Mouse (Mus musculus): ENCODE results near the gene Jup. TPM values are rescaled to one million over a fixed set of nuclear protein-coding genes. Genes with fewer than 3 reads are reported as not detected.
A peak's percentile ranks its signal among the peaks of the same experiment; 100 is the strongest.

Jup gene
- 10 to 100 TPM; 81.4 to 90.0 TPM for total RNA-seq (2021)
- long read RNA-seq, experiment 1, transcript Jup-201 (14 exons, 3,205 nt): major isoform, 27 of 53 reads
- long read RNA-seq, experiment 1, partial matches to known transcripts: 7 of 53 reads
- long read RNA-seq, experiment 1, other reads (novel, unspliced or antisense): 15 of 53 reads
- long read RNA-seq, experiment 2, transcript Jup-201 (14 exons, 3,205 nt): major isoform, 33 of 55 reads
- long read RNA-seq, experiment 2, partial matches to known transcripts: 6 of 55 reads
- long read RNA-seq, experiment 2, other reads (novel, unspliced or antisense): 14 of 55 reads

DNA sequence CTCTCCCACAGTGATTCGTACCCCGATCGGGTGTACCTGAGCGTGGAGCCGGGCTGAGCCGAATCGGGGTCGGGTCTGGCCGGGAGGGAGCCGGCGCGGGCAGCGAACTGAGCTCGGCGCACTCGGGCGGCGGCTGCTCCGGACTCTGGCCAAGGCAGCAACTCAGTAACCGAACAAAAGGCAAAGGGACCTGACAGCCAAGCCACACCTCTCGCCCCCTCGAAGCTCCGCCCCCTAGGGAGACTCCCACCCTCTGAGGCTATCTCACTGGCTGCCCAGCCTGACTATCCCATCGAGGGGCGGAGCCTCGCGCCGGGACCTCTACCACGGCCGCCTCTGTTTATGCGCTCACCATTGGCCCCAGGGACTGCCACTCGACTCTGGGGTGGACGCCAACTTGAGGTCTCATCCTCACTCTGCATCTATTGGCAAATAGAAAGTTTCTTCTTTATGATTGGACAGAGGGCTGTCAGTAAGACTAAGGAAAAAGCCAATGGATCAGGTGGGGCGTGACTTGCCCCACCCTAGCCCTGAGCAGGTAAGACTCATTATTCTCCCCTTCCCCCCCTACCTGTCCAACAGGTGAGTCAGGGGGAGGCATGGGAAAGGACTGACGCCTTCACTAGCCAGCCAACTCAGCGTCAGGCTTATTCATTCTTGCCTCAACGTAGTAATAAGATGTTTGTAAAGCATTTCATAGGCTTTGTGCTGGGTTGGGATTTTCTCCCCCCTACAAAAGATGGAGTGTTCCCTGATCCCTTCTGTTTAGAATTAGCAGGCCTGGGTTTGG, at the start of gene Jup:
Jup (minus strand) TSS at position 164 of the 790 bp plus-strand sequence.
- DNase-seq: peak; percentile 98

DNA sequence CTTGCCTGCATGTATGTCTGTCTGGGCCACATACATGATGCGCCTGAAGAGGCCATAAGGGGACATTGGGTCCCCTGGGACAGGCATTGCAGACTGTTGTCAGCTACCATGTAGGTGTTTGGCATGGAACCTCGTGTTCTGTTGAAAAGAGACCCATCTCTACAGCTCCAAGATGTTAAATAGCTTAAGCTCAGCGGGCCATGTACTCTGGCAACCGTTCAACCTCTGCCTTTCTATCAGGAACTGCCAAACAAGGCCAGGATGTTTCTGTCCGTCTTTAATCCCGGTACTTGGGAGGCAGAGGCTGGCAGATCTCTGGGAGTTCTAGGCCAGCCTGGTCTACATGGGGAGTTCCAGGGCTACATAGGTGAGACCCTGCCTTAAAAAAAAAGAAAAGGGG, 45.1 kb upstream of the Jup start:
- no peak for DNase-seq

DNA sequence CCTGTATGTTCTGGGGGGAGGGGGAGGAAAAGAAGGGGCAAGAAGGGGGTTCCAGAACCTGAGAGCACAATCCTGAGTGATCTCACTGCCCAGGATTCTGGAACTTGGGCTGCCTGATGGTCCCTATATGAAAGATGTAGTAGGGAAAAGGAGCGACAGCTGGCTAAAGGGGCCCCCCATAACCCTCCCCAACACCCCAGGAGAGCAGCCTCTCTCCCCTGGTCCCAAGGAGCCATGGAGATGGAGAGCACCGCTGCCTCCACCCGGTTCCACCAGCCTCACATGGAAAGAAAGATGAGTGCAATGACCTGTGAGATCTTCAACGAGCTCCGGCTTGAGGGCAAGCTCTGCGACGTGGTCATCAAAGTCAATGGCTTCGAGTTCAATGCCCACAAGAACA, 44.2 kb upstream of the Jup start, which contains the start of the genes Nt5c3b and Klhl10:
Nt5c3b (minus strand) TSS at position 12 of the 400 bp plus-strand sequence.
Klhl10 (plus strand) TSS at position 121 of the 400 bp plus-strand sequence.
- DNase-seq: no peak

DNA sequence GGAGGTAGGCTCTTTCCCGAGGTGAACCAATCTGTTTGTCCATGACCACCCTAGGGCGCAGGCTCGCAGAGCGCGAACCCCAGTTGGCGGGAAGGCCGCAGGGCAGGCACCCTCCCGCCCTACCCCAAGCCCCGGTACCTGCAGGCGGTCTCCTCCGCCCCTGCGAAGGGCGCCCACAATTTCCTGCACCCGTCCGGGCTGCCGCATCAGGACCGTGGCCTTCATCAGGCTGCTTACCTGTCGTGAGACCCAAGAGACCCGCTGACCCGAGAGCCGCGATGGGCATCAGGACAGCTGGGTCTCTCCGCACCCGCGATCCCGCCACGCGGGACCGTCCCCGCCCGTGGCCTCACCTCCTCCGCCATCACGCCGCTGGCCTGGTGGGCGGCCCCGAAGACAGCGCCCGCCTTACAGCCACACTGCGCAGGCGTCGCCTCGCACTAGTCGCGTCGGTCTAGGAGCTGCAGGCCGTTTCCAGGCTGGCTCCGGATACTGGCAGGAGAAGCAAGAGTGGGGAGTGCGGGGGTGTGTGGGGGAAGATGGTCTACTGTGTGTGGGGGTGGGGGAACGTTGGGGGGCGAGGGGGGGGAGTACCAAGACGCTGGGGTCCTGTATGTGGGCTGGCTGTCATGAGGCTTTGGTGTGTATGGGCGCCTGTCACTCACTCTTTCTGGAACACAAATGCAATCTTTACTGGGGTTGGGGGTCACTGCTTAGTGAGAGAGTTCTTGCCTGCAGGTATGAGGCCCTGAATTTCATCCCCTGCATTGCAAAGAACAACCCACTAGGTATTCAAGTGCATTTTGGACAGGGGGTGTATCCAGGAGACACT, 43.3 kb upstream of the Jup start:
- DNase-seq: peak; percentile 86

DNA sequence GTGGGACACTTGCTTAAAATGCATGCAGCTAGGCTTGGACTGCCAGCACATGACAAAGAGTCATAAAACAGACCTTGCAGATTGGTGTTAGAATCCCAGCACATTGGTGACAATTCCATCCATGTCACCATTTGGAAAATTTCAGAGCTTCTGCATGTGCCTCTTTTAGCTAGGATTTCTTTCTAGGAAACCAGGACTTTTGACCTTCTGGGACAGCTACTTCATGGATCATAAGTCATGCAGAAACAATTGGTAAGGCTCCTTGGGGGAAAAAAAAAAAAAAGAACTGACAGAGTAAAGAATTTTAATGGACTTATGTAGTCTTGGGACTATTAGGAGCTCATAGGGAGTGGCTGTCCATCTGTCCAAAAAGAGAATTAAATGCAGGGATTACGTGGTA, 40.3 kb upstream of the Jup start:
- no peak for DNase-seq

DNA sequence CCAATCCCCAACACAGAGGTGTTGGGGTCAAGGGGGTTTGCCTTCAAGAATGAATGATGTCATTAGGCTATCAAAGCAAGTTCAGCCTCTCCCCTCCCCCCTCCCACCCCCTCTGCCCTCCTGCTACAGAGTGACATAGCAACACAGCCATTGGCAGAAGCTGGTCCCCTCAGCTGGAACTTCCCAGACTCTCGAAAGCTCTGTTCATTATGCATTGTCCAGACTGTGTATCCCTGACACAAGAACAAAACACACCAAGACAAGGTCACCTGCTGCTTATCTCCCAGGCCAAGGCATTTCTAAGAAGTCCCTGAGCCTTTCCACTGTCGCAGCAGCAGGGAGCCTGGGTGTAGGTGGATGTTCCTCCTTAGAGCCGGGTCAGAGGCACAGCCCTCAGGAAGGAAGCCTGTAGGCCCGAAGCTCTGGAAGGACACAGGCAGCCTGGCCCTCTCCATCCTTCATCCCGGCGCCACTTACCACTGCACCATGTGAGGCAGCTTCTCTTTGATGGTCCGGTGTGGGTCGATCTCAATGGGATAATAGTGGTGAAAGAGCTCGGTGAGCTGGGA, 38.2 kb upstream of the Jup start:
- DNase-seq: no peak

DNA sequence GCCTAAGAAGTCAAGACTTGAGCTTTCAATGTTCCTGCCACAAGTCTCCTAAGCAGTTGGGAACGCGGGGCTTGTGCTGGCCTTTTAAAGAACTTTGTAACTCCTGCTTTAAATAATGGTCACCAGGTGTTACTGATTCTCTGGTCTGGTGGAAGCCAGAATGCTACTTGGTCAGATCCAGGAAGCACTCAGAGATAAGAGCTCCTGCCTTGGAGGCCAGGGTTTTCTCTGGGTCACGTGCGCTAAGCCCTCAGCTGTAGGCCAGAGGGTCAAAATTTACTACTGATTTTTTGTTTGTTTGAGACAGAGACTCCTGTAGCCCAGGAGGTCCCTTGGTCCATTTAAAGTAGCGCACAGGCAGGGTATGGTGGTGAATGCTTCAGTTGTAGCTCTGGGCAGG, 34.4 kb upstream of the Jup start:
- no peak for DNase-seq

DNA sequence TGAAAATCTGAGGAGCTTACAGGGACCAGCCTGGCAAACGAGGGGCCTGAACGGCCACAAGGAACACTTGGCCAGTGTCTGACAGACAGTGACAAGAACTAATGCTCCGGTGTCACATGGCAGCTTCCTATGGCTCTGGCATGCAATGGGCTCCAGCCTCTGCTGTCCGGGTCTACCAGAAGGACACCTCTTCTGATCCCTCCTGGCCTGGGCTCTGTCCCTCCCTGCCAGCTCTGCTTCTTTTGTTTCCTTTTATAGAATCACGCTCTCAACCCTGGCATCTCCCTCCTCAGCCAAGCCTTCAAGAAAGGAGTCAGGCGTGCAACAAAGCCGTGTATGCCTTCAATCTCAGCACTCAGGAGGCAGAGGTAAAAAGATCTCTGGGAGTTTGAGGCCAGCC, 32.5 kb upstream of the Jup start:
- no peak for DNase-seq

DNA sequence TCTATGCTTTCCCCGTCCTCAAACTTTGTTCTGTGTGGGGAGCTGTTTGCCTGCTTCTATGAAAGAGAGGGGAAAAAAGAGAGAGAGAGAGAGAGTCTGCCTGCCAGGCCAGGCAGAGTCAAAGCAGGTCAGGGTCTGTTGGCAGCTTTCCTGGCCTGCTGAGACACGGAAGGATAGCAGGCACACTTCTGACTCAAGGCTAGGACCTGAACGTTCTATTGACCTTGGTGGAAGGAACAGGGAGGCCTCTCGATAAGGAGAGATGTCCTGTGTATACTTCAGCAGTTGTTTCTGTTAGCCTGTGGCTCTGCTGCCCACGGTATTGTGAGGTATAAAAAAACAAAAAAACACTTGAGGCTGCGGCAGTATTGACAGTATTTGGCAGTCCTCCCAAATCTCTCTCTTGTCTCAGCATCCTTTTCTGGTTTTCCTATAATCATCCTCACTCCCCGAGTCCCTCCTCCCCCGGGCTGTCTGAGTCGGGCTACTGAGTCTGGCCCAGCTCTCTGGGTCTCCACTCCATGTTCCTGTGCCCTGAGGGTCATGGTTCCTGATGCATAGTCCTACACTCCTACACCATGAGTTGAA, 31.1 kb upstream of the Jup start:
- no peak for DNase-seq

DNA sequence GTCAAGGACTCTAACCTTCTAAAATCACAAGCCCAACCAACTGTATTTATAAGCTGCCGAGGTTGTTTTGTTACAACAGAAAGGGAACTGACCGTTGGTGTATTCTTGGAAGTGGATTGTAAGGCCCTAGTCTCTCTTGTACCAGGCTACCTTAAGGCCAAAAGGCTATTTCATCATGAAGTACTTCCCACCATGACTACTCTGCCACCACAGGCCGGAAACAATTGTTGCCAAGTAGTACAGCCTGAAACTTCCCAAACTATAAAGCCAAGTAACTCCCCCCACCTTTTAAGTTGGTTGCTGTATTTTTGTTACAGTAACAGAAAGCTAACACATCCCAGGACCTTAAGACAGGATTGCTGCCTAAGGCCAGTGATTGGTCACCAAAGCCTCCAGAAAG, 29.3 kb upstream of the Jup start:
- DNase-seq: no peak

DNA sequence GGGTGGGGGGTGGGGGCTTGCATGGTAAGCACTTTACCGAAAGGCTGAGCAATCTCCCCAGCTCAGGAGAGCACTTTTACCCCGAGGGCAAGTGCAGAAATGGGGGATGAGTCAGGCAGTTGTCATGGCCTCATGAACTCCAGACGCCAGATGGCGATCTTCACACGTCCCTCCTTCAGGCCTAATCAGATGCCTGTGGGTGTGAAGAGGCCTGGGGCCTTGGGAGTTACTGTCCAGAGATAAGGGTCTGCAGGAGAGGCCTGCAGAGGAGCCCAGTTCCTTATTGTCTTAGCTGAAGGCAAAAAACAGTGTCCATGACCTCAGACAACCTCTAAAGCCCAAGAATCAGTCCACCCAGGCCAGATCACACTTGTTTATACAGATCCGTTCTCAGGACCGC, 28.3 kb upstream of the Jup start:
- peak; percentile 75 for DNase-seq

DNA sequence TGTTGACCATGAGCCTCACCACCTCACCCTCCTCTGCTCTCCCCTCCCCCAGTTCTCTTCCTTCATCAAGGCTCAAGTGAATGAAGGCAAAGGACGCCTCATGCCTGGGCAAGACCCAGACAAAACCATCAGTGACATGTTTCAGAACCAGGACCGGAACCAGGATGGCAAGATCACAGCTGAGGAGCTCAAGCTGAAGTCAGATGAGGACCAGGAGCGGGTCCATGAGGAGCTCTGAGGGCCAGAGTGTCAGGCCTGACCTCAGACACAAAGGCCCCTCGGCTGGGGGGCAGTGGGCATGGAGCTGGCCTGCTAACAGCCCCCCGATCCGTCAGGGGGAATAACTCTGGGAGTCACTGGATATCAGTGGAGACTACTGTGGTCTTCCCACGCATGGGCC, 26.3 kb upstream of the Jup start:
- no peak for DNase-seq

DNA sequence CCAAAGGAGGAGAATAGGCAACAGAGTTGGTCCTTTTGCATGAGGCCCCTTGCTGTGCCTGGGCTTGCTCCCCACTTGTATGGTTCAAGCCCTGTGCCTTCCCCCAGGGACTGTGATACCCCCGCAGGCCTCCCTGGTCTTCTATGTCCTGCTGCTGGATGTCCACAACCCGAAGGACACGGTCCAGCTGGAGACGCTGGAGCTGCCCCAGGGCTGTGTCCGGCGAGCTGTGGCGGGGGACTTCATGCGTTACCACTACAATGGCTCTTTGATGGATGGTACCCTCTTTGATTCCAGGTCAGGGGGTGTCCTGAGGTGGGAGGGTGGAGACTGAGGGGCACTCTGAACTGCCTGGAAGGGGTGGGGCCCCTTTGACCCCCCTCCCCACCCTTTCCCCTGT, 24.0 kb upstream of the Jup start:
- DNase-seq: no peak

DNA sequence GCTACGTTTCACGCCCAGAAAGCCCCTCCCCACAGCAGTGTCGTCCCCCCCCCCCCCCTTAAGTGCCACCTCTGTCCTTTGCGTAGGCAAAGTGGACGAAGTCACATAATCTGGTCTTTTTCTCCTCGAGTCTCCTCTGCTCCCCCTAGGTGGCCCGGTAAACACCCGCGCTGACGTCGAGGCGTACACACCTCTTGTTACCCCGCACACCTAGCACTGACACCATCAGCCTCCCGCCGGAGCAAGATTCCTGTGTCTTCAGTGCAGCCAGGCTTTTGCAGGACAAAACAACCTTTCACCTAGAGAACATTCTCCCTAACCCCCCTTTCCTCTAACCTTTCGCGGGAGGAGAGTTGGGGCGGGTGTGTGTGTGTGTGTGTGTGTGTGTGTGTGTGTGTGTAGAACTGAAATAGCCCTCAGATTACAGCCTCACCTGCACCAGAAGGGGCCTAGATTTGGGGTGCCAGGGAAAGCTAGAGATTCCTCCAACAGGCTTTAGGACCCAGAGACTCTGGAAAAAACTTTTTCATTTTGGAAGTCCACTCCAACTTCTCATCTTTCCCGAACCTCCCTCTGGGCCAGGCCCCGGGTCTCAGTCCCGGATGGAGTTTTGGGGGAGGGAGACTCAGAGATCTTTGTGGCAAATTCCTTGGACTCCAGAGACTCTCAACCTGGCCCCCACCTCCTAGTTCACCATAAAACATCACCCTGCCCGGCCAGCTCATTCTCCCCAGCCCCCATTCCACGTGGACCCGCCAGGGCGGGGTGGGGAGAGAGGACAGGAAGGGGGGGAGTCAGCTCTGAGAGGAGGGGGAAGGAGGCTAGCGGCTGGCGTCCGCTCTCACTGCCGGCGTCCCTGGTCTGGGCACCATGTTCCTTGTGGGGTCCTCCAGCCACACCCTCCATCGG, 17.6 kb upstream of the Jup start, which contains the start of gene Fkbp10:
Fkbp10 (plus strand) TSS at position 784 of the 909 bp plus-strand sequence.
- DNase-seq: peak; percentile 73

DNA sequence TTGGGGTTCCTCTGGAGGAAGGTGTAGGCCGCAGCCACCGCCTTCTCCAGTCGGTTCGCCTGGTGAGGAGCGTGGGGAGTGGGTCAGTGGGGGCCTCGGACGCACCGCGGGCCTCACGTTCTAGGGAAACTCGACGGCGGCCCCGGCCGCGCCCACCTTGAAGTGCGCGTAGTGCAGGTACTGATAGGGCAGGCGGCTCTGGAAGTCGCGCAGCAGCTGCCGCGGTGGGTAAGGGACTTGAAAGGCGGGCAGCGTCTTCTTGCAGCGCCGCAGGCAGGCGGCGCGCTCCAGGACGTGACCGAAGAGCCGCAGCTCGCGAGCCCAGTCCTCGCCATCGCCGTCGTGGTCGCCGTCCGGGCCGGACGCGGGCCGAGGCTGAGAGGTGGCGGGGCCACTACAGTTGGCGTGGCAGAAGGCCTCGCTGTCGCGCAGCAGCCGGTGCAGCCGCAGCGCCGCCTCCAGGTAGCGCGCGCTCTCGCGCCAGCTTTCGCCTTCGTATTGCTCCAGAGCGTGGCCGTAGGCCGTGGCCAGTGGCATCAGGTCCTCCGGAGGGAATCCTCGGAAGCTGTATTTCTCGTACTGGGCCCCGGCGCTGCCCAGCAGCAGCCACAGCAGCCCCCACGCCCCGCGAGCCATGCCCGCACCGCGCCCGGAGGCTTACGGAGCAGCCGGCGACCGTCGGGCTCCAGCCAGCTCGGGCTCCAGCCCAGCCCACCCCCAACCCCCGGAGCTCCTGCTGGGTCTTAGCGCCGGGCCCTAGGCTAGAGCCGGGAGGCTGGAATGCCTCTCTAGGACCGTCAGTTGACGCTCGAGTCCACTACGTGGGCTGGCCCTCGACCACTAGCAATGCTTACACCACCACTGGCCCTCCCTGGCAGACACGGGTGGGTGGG, 16.7 kb upstream of the Jup start, which contains the start of gene P3h4:
P3h4 (minus strand) TSS at position 816 of the 893 bp plus-strand sequence.
- DNase-seq: peak; percentile 83

DNA sequence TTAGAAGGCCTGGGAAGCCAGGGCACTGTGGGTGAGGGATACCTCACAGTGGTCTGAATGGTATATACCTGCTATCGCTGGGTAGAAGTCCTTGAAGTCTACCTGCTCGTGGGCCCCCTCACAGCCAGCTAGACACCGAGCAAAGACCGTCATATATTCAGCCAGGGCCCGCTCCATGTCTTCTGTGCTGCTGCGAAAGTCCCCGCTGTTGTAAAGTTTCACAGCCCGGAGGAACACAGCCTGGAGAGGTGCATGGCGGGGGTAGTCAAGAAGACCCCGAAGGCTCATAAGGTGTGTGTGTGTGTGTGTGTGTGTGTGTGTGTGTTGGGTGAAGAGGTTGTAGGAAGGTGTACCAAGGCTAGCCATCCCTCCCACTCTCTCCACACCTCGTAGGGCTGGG, 16.0 kb upstream of the Jup start:
- DNase-seq: no peak

DNA sequence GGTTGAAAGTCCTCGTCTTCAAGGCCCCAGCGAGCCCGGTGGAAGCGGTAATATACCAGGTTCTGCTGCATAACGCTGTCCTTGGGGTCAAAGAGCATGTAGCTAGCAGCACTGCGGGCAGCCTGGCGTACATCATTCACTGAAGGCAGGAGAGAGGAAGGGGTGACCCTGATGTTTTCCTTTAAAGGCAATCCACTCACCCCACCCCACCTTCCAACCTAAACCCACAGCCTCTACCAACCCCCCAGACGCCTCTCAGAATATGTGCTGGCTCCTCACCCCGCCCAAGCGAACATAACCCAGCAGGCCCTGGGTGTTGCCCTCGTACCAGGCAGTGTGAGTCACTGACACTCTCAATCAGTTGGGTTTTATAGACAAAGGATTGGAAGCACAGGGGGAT, 14.2 kb upstream of the Jup start:
- no peak for DNase-seq

DNA sequence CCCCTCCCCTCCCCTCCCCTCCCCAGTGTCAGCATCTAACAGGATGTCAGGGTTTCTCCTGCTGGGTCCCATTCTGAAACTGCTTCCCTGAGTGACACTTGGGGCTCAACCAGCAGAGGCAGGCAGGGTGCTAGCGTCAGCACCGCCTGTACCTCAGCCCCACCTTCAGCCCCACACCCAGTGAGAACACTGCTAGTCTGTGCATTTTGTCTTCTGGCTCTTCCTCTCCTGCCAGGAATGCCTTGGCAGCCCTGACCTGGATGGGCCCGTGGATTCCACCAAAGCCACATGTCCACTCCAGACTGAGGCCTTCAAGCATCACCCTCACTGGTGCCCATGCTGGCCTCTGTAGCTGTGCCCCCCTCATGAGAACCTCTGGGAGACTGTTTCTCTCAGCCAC, 12.1 kb upstream of the Jup start:
- DNase-seq: no peak

DNA sequence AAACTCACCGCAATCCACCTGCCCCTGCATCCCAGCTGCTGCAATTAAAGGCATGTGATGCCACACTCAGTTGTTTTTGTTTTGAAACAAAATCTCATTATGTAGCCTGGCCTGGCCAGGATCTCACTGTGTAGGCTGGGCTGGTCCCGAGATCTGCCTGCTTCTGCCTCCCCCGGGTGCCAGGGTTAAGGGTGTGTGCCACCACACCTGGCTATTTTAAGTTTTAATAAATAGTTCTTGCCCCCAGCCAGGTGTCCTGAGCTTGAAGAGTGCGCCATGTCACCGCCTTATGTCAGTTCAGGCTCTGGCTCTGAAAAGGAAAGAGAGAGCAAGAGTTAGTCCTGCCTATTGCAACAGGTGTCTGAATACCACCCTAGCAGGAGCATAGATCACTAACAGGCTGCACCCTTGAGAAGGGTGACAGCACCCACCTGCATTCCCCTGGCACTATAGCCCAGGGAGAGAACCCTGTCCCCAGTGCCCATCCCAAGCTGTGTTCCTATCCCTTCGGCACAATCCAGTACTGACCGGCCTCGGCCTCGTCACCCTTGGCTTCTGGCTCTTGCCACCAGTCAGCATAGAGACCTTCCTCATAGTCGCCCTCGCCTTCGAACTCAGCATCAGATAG, 11.4 kb upstream of the Jup start:
- DNase-seq: no peak

Data from gastrocnemius, postnatal 10 days (tissue).